Mouse (Mus musculus) cortical plate, adult 2 months (tissue): ENCODE results near the gene Cracr2a. TPM values are rescaled to one million over a fixed set of nuclear protein-coding genes. Genes with fewer than 3 reads are reported as not detected.

ENCODE experiments used
- H3K27ac ChIP-seq: fragments of 200-500 bp; 2 replicates; pipeline ENCODE4 v1.5.1; 2012; ENCODE audit warnings: low read length, control low read depth, inconsistent platforms; ENCODE audit not compliant: insufficient read depth
- H3K4me1 ChIP-seq: fragments of 200-500 bp; 2 replicates; pipeline ENCODE4 v1.6.1; 2011; ENCODE audit warnings: low read length; ENCODE audit not compliant: control insufficient read depth, insufficient read depth
- H3K4me3 ChIP-seq: fragments of 200-500 bp; 2 replicates; pipeline ENCODE4 v1.5.1; 2011; ENCODE audit warnings: mild to moderate bottlenecking, low read length, control low read depth; ENCODE audit not compliant: insufficient read depth
- CTCF ChIP-seq: fragments of 200-500 bp; IDR thresholded peaks from 2 replicates; pipeline ENCODE4 v1.5.1; 2011; ENCODE audit warnings: mild to moderate bottlenecking, control low read depth, low read length; ENCODE audit not compliant: insufficient read depth; ENCODE audit errors: extremely low read depth
- POLR2A ChIP-seq: fragments of 200-500 bp; IDR thresholded peaks from 2 replicates; pipeline ENCODE4 v1.6.1; 2011; ENCODE audit warnings: mild to moderate bottlenecking, low read length, control low read depth; ENCODE audit not compliant: insufficient read depth; ENCODE audit errors: extremely low read depth
- polyA plus RNA-seq: library from polyadenylated mRNA; depleted of rRNA; stranded (reverse); fragments of >200 nt; gene quantifications from 2 replicates; pipeline ENCODE4 v1.2.3, GENCODE M21; 2012

Cracr2a gene
- polyA plus RNA-seq, 1 experiment, result 1.2 TPM

GRCm38 (mm10) chr6:127582391-127583176, 21.4 kb downstream of the Cracr2a start:
- no peak overlapping the region for H3K27ac ChIP-seq
- TF ChIP-seq POLR2A, result no peak
- TF ChIP-seq CTCF, result peak; percentile 72
- H3K4me1 ChIP-seq, result no peaks in the 10 kb centered on the region
- H3K4me3 ChIP-seq, result no peak overlapping the region; the same call in 1 of the 2 replicates

GRCm38 (mm10) chr6:127591467-127591866, 30.3 kb downstream of the Cracr2a start:
- Histone ChIP-seq H3K4me3 (no peak overlapping the region), H3K4me1 (no peaks in the 10 kb centered on the region), H3K27ac (no peak overlapping the region)
- TF ChIP-seq CTCF (no peak), POLR2A (no peak)

GRCm38 (mm10) chr6:127593487-127593886, 32.3 kb downstream of the Cracr2a start:
- Histone ChIP-seq H3K4me1 (no peaks in the 10 kb centered on the region), H3K4me3 (no peak overlapping the region), H3K27ac (no peak overlapping the region)
- no peak for TF ChIP-seq POLR2A
- no peak for TF ChIP-seq CTCF

GRCm38 (mm10) chr6:127599280-127599679, 38.1 kb downstream of the Cracr2a start:
- H3K27ac ChIP-seq, result no peak overlapping the region
- no peak overlapping the region for H3K4me3 ChIP-seq
- no peaks in the 10 kb centered on the region for H3K4me1 ChIP-seq
- TF ChIP-seq CTCF, result no peak
- TF ChIP-seq POLR2A, result no peak

GRCm38 (mm10) chr6:127605067-127606025, 44.2 kb downstream of the Cracr2a start:
- TF ChIP-seq CTCF (no peak), POLR2A (no peak)
- Histone ChIP-seq H3K27ac (no peak overlapping the region), H3K4me1 (no peaks in the 10 kb centered on the region), H3K4me3 (no peak overlapping the region)

GRCm38 (mm10) chr6:127609673-127610072, 48.5 kb downstream of the Cracr2a start:
- H3K27ac ChIP-seq, result no peak overlapping the region
- no peak overlapping the region for H3K4me3 ChIP-seq
- H3K4me1 ChIP-seq, result no peaks in the 10 kb centered on the region
- TF ChIP-seq POLR2A (no peak), CTCF (no peak)

GRCm38 (mm10) chr6:127611216-127611615, 50.1 kb downstream of the Cracr2a start:
- Histone ChIP-seq H3K4me1 (no peaks in the 10 kb centered on the region), H3K27ac (no peak overlapping the region), H3K4me3 (no peak overlapping the region)
- TF ChIP-seq CTCF (no peak), POLR2A (no peak)

- H3K4me3 ChIP-seq, result no peak overlapping the region
- no peak for TF ChIP-seq CTCF
- no peak for TF ChIP-seq POLR2A
- H3K4me1 ChIP-seq, result no peaks in the 10 kb centered on the region
- H3K27ac ChIP-seq, result no peak overlapping the region
Measured at GRCm38 (mm10) chr6:127614083-127614984, 53.2 kb downstream of the Cracr2a start.

- Histone ChIP-seq H3K27ac (no peak overlapping the region), H3K4me3 (no peak overlapping the region), H3K4me1 (no peaks in the 10 kb centered on the region)
- no peak for TF ChIP-seq CTCF
- no peak for TF ChIP-seq POLR2A
Measured at GRCm38 (mm10) chr6:127616623-127617022, 55.5 kb downstream of the Cracr2a start.
